Mouse (Mus musculus): ENCODE data around the gene Apol7a.

Gene Apol7a

DNA sequence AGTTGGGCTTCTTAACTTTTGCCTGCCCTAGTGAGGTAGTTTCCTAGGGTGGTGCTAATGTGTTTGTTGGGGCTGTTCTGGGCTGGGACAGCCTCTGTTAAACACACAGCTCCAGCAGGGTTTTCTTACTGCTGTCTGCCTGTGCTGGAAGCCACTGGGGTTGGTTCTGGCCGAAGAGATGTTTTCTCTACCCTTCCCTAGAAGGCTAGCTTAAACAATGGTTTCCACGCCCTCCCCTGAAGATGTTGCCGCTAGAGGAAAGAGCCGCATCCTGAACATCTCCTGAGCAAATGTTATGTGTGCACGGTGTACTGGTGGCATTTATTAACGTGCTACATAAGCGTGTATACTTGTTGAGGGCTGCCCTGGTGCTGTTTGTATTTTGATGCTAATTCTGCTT lies 50.8 kb downstream of the Apol7a start:
- no peak for DNase-seq (ENCODE audit: low spot score in 2 of 2)

DNA sequence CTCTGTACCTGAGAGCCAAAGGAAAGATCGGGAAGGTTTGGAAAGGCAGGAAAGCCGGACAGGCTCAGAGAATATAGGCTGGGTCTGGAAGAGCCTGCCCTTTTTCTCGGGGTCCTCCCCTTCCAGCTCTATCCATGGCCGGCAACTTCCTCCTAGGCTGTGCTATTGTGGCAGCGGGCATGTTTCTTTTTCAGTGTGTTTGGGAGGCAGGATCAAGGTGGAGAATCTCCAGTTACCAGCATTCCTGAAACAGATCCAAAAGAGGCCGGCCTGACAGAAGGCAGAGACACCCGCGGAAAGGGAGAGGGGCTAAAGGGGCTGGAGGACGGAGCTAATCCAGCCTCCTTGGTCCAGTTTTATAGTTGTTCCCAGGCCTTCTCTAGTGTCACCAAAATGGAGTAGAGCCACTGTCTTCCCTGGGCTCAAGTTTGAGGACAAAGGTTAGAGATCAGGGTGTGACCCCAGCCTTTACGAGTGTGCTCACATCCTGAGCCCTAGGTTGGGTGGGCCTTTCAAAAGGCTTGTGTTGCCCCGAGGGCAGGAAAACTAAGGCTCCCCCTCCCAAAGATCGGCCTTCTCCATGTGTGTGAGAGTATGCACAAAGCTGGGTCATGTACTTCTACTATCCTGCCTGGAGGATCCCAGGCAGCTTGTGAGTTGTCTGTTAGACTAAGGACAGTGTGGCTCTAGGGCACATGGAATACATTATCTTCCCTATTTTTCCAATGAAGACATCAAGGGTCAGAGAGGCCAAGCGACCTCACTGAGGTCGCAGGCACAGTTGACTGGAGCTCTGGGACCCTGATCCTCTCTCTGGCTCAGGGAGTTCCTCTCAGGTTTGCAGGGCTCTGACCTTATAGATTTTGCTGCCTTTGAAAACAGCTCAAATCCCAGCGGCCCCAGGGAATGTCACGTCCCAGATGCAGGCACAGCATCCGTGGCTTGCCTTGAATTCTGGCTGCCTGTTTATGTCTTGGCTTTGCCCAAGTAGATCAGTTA lies 54.5 kb downstream of the Apol7a start:
- no peak for DNase-seq (ENCODE audit: low spot score in 2 of 2)

DNA sequence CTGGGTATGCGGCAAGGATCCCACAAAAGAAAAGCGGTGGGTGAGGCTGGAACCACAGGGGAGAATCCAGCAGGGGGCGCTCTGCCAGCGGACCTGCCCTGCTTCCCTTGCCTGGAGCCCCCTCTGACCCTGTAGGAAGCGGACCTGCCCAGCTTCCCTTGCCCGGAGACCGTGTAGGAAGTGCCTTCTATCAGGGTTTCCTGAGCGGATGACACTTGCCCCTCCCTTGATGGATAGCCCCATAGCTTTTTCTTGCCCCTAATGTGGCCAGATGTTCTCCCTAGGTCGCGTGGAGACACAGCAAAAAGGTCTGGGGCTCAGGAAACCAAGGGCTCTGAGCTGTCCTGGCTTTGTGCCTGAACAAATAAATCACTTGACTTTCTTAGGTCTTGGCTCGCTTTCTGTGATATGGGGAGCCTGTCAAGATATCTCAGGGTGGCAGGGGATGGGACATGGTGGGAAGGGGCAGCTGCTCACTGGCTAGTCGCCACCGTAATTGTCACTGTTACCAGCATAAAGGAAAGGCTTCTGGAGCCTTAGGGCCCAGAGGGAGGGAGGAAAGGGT lies 55.3 kb downstream of the Apol7a start:
- peak; percentile 39 to 74 for DNase-seq (ENCODE audit: low spot score in 2 of 2)

DNA sequence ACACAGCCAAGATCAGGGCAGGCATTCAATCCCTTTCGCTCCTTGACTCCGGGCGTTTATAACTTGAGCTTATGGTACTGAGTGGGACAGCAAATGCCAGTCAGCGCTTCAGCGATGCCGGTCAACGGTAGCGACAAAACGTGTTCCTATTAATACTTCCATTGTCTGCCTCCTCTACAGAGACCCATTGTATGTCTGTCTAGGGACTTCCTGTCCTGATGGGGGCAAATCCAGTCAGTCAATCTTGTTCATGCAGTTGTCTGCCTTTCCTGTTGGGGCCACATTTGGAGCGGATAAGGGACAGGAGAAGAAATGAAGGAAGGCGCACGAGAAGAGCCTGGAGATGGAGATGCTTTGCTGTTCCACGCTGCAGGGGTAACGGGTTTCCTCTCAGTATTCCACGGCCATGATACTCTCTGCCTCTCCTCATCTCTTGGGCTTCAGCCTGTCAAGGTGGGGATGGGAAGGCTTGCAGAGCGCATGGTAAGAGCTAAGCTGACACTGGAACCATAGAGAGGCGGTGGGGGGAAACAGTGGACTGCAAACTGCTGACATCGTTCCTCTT lies 55.9 kb downstream of the Apol7a start:
- no peak for DNase-seq (ENCODE audit: low spot score in 2 of 2)

DNA sequence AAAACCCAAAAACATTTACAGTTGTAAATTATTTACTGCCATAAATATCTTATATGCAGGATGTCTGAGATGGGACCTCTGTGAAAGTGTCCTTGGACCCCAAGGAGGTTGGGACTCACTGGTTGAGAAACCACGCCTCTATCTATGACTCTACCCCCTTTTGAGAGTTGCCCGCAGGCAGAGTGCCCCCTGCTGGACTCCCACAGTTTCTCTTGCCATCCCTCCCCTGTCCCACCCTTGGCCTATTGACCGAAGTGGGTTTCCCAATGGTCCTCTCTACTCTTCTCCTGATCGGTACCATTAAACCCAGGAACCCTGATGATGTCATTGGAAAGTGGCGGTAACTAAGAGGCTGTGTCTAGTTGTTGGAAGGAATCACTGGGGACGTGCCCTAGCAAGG lies 56.9 kb downstream of the Apol7a start:
- no peak for DNase-seq (ENCODE audit: low spot score in 2 of 2)

DNA sequence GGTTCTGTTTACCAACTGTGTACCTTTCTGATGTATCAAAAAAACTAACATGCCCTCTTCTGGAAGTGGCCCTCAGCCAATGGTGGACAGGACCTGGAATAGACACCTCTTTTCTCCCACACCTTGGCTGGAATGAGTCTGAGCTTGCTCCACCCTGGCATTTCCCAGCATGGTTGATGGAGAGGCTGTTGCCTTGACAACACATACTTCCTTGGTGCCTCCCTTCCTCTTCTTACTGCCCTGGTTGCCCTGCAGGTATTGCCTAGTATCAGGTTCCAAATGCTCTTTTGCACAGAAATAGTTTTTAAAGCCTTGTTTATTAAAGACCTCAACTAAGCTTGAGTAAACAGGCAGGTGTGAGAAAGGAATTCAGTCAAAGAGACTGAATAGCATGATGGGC lies 58.3 kb downstream of the Apol7a start:
- no peak for DNase-seq (ENCODE audit: low spot score in 2 of 2)

DNA sequence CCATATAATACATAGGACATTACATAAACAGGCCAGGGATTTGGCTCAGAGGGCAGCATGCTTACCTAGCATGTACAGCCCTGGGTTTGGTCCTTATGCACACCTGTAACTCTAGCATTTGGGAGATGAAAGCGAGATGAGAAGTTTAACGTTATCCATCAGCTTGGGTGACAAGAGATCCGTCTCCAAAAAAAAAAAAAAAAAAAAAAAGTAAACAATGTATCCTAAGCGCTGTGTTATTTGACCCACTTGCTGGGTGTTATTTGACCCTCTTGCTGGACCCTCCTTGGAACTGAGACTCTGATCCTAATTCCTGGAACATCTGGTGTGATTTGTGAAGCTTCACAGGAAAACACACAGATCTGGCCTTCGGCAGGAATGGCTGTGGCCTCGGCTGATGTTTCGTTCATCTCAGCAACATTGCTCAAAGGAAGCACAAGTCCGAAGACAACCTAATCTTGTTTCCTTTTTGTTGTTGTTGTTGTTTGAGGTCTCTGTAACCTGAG lies 59.9 kb downstream of the Apol7a start:
- no peak for DNase-seq (ENCODE audit: low spot score in 2 of 2)

DNA sequence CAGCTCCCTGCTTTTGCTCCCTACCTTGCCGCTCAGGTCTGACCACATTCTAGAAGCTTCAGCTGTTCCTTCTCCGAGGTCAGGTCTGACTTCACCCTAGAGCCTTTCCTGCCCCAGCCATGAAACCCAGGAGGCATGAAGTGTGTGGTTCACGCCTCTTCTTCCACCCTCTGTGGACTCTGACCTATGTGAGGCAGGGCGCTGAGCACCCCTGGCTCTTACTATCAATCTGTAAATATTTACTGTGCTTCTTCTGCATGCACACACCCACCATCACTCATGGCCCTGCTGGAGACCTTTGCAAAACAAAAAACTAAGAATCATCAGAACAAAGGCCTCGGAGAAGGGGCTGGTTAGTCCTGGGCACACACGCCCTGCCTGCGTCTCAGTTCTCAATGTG lies 60.5 kb downstream of the Apol7a start:
- DNase-seq (ENCODE audit: low spot score in 2 of 2): no peak
